Mouse (Mus musculus) heart, postnatal 0 days (tissue): ENCODE measurements around the gene Wdr78. TPM values are rescaled to one million over a fixed set of nuclear protein-coding genes. Genes with fewer than 3 reads are reported as not detected.

Source experiments
- ATAC-seq: fragments of 200-750 bp; cut with Nextera tagmentation; 2 replicates; pipeline ENCODE4 v1.8.0; 2017; ENCODE audit warnings: low read depth, moderate number of reproducible peaks, moderate library complexity; ENCODE audit not compliant: insufficient read depth
- DNase-seq: peaks from one replicate; pipeline ENCODE4 v3.0.0-alpha.2; 2016; ENCODE audit warnings: low spot score
- H3K27ac ChIP-seq: fragments of 300-500 bp; sonication (generic); 2 replicates; pipeline ENCODE4 v1.5.1; 2014; ENCODE audit warnings: low read depth, mild to moderate bottlenecking
- H3K27me3 ChIP-seq: fragments of 300-500 bp; sonication (generic); 2 replicates; pipeline ENCODE4 v1.6.1; 2014; ENCODE audit warnings: low read length, mixed read lengths; ENCODE audit not compliant: control insufficient read depth, insufficient read depth
- H3K36me3 ChIP-seq: fragments of 300-500 bp; sonication (generic); replicated peaks from 2 replicates; pipeline ENCODE4 v1.6.1; 2014; ENCODE audit warnings: low read length, mixed read lengths; ENCODE audit not compliant: control insufficient read depth, insufficient read depth
- H3K4me1 ChIP-seq: fragments of 300-500 bp; sonication (generic); 2 replicates; pipeline ENCODE4 v1.6.1; 2014; ENCODE audit warnings: antibody characterized with exemption; ENCODE audit not compliant: control insufficient read depth, insufficient read depth
- H3K4me2 ChIP-seq: fragments of 300-500 bp; sonication (generic); 2 replicates; pipeline ENCODE4 v1.6.1; 2014; ENCODE audit warnings: low read depth, mild to moderate bottlenecking, low read length, moderate library complexity
- H3K4me3 ChIP-seq: fragments of 300-500 bp; sonication (generic); 2 replicates; pipeline ENCODE4 v1.5.1; 2014; ENCODE audit warnings: low read depth, low read length
- H3K9ac ChIP-seq: fragments of 300-500 bp; sonication (generic); replicated peaks from 2 replicates; pipeline ENCODE4 v1.6.1; 2014; ENCODE audit warnings: low read depth, low read length, mixed read lengths
- H3K9me3 ChIP-seq: fragments of 300-500 bp; sonication (generic); replicated peaks from 2 replicates; pipeline ENCODE4 v1.6.1; 2016; ENCODE audit warnings: low read length; ENCODE audit not compliant: control insufficient read depth
- CTCF ChIP-seq: IDR thresholded peaks from 2 replicates; pipeline ENCODE4 v1.5.1; 2016; ENCODE audit warnings: antibody characterized with exemption, control low read depth, low read depth
- EP300 ChIP-seq: IDR thresholded peaks from 2 replicates; pipeline ENCODE4 v1.6.1; 2016; ENCODE audit warnings: antibody characterized with exemption, low read depth
- WGBS: fragments of 180-500 bp; shearing (Covaris S2); extraction: QIAGEN DNeasy Blood & Tissue Kit; methylation state at CpG from one replicate; pipeline ENCODE4 v1.1.7; 2014; 5-methylcytosine and 5-hydroxymethylcytosine counted together
- polyA plus RNA-seq: library from polyadenylated mRNA; unstranded; fragments of >200 nt; fragmentation: Nextera tagmentation; extraction: Ambion mirVana; gene quantifications from 2 replicates; pipeline ENCODE4 v1.2.1, GENCODE M21; 2015
- total RNA-seq: library from RNA; depleted of rRNA; stranded (reverse); fragments of >200 nt; gene quantifications from 2 replicates; pipeline ENCODE4 v1.2.3, GENCODE M21; 2014; ENCODE audit warnings: low replicate concordance

Gene Wdr78
- total and polyA plus RNA-seq, 2 experiments from 2014 or later, result 0.11 to 0.18 TPM

- 19% methylated on average over 4 of the region's 4 CpGs for WGBS
- no peak overlapping the region for H3K27ac ChIP-seq
Observed at GRCm38 (mm10) chr4:103006943-103007418, 107.4 kb downstream of the Wdr78 start.

GRCm38 (mm10) chr4:103006266-103006665, 108.1 kb downstream of the Wdr78 start:
- ATAC-seq, result no peak
- no peak for TF ChIP-seq EP300
- no peak for TF ChIP-seq CTCF
- 63% methylated on average over 5 of the region's 5 CpGs for WGBS
- DNase-seq, result no peak
- no peaks in the 10 kb centered on the region for H3K9me3 ChIP-seq
- H3K27ac ChIP-seq, result no peak overlapping the region
- H3K4me1 ChIP-seq, result no peaks in the 10 kb centered on the region
- H3K27me3 ChIP-seq, result no peaks in the 10 kb centered on the region
- no peaks in the 10 kb centered on the region for H3K36me3 ChIP-seq
- no peak overlapping the region for H3K4me2 ChIP-seq
- H3K9ac ChIP-seq, result no peak overlapping the region
- no peak overlapping the region for H3K4me3 ChIP-seq

More at GRCm38 (mm10) chr4:103006943-103007418, 107.4 kb downstream of the Wdr78 start:
- no peak for TF ChIP-seq CTCF
- TF ChIP-seq EP300, result no peak
- Histone ChIP-seq H3K4me3 (no peak overlapping the region), H3K36me3 (no peaks in the 10 kb centered on the region), H3K9ac (no peak overlapping the region), H3K27me3 (no peaks in the 10 kb centered on the region), H3K4me2 (no peak overlapping the region), H3K4me1 (no peaks in the 10 kb centered on the region), H3K9me3 (no peaks in the 10 kb centered on the region)
- no peak for DNase-seq
- no peak for ATAC-seq

- no peaks in the 10 kb centered on the region for H3K27me3 ChIP-seq
- no peaks in the 10 kb centered on the region for H3K4me1 ChIP-seq
- H3K9me3 ChIP-seq, result no peaks in the 10 kb centered on the region
- H3K36me3 ChIP-seq, result no peaks in the 10 kb centered on the region
- ATAC-seq, result no peak
- H3K27ac ChIP-seq, result no peak overlapping the region
- no peak overlapping the region for H3K9ac ChIP-seq
- no peak overlapping the region for H3K4me2 ChIP-seq
- WGBS, result 67% methylated on average over 15 of the region's 15 CpGs
- no peak overlapping the region for H3K4me3 ChIP-seq
- no peak for DNase-seq
- TF ChIP-seq EP300 (no peak), CTCF (no peak)
Observed at GRCm38 (mm10) chr4:103005190-103005945, 109.0 kb downstream of the Wdr78 start.

GRCm38 (mm10) chr4:103004681-103005080, 109.7 kb downstream of the Wdr78 start:
- 78% methylated on average over 4 of the region's 4 CpGs for WGBS
- H3K4me3 ChIP-seq, result no peak overlapping the region
- no peaks in the 10 kb centered on the region for H3K9me3 ChIP-seq
- H3K27me3 ChIP-seq, result no peaks in the 10 kb centered on the region
- H3K9ac ChIP-seq, result no peak overlapping the region
- H3K36me3 ChIP-seq, result no peaks in the 10 kb centered on the region
- no peak overlapping the region for H3K4me2 ChIP-seq
- H3K27ac ChIP-seq, result no peak overlapping the region
- TF ChIP-seq CTCF, result no peak
- no peak for TF ChIP-seq EP300
- H3K4me1 ChIP-seq, result no peaks in the 10 kb centered on the region
- ATAC-seq, result no peak
- no peak for DNase-seq

GRCm38 (mm10) chr4:102991685-102992084, 122.7 kb downstream of the Wdr78 start:
- H3K36me3 ChIP-seq, result no peaks in the 10 kb centered on the region
- DNase-seq (no peak), ATAC-seq (no peak)
- 89% methylated on average over 3 of the region's 3 CpGs for WGBS
- H3K27me3 ChIP-seq, result no peaks in the 10 kb centered on the region
- H3K9ac ChIP-seq, result no peak overlapping the region
- H3K4me2 ChIP-seq, result no peak overlapping the region
- H3K27ac ChIP-seq, result no peak overlapping the region; the same call in 1 of the 2 replicates
- H3K9me3 ChIP-seq, result no peaks in the 10 kb centered on the region
- H3K4me1 ChIP-seq, result no peaks in the 10 kb centered on the region
- TF ChIP-seq EP300, result no peak
- TF ChIP-seq CTCF, result no peak
- H3K4me3 ChIP-seq, result no peak overlapping the region
